Mouse (Mus musculus) A20 (cell line): Measurements from ENCODE around the gene Zfp358.

Experiments used
- DNase-seq: peaks from one replicate; pipeline ENCODE4 v3.0.0-alpha.2; 2011; ENCODE audit warnings: low read depth, low spot score

The Zfp358 gene

GRCm38 (mm10) chr8:3492901-3493844 is at the start of gene Zfp358:
Zfp358 (plus strand) TSS chr8:3493138.
- peak; percentile 61 for DNase-seq

GRCm38 (mm10) chr8:3449226-3449625 is 43.7 kb upstream of the Zfp358 start:
- DNase-seq = no peak

DNA sequence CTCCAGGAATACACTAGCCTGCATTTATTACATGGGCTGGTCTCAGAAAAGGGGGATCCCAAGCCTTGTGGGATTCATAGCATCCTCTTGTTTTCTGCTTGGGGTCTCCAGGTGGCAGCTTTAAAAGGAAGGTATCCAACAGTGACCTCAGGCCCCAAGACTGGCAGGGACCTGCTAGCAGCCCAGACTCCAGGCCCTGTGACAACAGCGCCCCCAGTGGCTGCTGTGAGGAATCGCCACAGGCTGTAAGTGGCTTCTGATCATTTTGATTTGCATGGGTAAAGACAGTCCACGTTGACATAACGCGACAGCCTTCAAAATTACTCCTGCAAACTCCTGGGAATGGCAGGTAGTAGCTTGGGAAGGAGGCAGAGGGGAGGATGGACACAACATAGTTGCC is 42.3 kb upstream of the Zfp358 start:
- DNase-seq = peak; percentile 62

DNA sequence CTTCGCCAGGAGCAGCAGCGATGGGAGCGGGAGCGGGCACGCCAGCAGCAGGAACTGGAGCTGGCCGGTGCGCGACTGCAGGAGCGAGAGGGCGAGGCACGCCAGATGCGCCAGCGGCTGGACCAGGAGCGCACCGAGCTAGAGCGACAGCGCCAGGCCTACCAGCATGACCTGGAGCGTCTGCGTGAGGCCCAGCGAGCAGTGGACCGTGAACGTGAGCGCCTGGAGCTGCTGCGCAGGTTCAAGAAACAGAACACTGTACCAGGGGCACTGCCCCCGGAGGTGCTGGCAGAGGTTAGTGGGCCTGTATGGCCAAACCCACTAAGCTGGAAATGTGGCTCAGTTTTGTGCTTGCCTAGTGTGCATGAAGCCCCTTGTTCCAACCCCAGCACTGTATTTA is 40.9 kb upstream of the Zfp358 start:
- DNase-seq = no peak

GRCm38 (mm10) chr8:3463248-3463647 is 29.7 kb upstream of the Zfp358 start:
- DNase-seq = no peak

GRCm38 (mm10) chr8:3464309-3464708 is 28.6 kb upstream of the Zfp358 start:
- DNase-seq = peak; percentile 79

GRCm38 (mm10) chr8:3467006-3467885 is 25.7 kb upstream of the Zfp358 start, which contains the start of gene Pex11g:
Pex11g (minus strand) TSS chr8:3467680.
- peak; percentile 97 for DNase-seq

- peak; percentile 43 for DNase-seq
Measured at GRCm38 (mm10) chr8:3467886-3468545, 24.9 kb upstream of the Zfp358 start.

- peak; percentile 65 for DNase-seq
Measured at GRCm38 (mm10) chr8:3468838-3469237, 24.1 kb upstream of the Zfp358 start.

DNA sequence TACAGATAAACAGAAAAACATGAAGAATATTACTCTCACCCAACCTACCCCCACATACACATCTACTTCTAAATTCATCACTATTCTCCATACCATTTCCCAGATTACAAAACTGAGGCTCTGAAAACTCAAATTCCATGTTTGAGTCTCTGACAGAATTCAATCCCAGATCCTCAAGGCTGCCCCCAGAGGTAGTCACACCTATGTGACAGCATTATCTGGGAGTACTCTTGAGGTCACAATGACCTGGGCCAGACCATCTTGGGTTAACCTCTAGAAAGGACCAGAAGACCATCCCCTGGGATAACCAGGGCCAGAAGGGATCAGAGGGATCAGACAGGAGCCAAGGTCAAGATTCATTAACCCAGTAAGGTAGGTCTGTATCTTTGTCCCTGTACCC is 22.4 kb upstream of the Zfp358 start, which contains the start of gene Tex45:
Gene Tex45 (plus strand): TSS at position 301 of the 400 bp plus-strand sequence.
- no peak for DNase-seq

- DNase-seq = no peak
Measured at GRCm38 (mm10) chr8:3475715-3476429, 17.1 kb upstream of the Zfp358 start.

- DNase-seq = no peak
Measured at GRCm38 (mm10) chr8:3480221-3480785, 12.6 kb upstream of the Zfp358 start.

GRCm38 (mm10) chr8:3481605-3482004 is 11.3 kb upstream of the Zfp358 start:
- DNase-seq = peak; percentile 69

- DNase-seq = no peak
Measured at GRCm38 (mm10) chr8:3482240-3482740, 10.6 kb upstream of the Zfp358 start.

DNA sequence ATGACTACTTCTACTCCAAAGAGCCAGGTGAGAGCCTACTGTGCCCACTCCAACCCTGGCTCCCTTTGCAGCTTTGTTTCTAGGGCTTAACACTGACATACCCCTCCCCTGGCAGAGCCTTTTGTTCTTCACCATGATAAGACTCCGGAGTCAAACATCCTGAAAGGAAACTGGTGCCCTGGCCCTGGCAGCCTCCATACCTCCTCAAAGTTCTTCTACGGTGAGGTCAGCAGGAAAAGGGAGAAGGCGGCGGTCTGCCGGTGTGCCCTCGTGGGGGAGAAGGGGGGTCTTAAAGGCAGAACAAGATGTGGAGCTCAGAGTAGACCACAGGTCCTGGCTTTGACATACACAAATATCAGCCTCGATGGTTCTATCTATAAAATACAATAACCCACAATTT is 9.4 kb upstream of the Zfp358 start:
- no peak for DNase-seq

GRCm38 (mm10) chr8:3485192-3485591 is 7.7 kb upstream of the Zfp358 start:
- DNase-seq = no peak

GRCm38 (mm10) chr8:3493845-3494208 is 889 bp downstream of the Zfp358 start:
- no peak for DNase-seq

GRCm38 (mm10) chr8:3495578-3496427 is 2.9 kb downstream of the Zfp358 start:
- no peak for DNase-seq

- DNase-seq = no peak
Measured at GRCm38 (mm10) chr8:3496428-3496748, 3.5 kb downstream of the Zfp358 start.

- DNase-seq = no peak
Measured at GRCm38 (mm10) chr8:3498583-3498982, 5.6 kb downstream of the Zfp358 start.
